In genomic region chr6:143941291-143941785, GRCm38 (mm10) we compare ENCODE assay signal across 12 mouse cellular contexts.
DNase-seq lines count a peak whose midpoint lies in the region; ATAC-seq and TF ChIP-seq lines count a peak whose summit lies in the region.
"Had no signal": no experiment of that assay in that cellular context is flagged by ENCODE, and none has a peak within 500 bp of the region (broad histone marks: within the 10 kb centered on the region; RNA-seq: fewer than 3 reads in every experiment).

No protein-coding gene starts in this region.

- TF ChIP-seq EP300 in lung, postnatal 0 days (IDR thresholded peaks at IDR 0.05), result no peak

- no peak overlapping the region for H3K4me3 ChIP-seq in lung, embryonic 14.5 days (ENCODE audit: low read depth, low read length)
- H3K4me3 ChIP-seq in lung, postnatal 0 days (ENCODE audit: low read depth, low read length), result no peak overlapping the region
- H3K4me3 ChIP-seq in forebrain, postnatal 0 days (ENCODE audit: low read depth, low read length), result no peak overlapping the region
- H3K4me3 ChIP-seq in midbrain, postnatal 0 days (ENCODE audit: low read depth, low read length), result no peak overlapping the region
- H3K4me3 ChIP-seq: kidney, embryonic 15.5 days; left cerebral cortex, adult 2 months; liver, embryonic 13.5 days had no signal

- no peaks in the 10 kb centered on the region for H3K27me3 ChIP-seq in lung, embryonic 14.5 days (ENCODE audit: insufficient read depth, low read length)
- no peaks in the 10 kb centered on the region for H3K27me3 ChIP-seq in lung, postnatal 0 days (replicated peaks; ENCODE audit: insufficient read depth, low read length)
- no peaks in the 10 kb centered on the region for H3K27me3 ChIP-seq in forebrain, postnatal 0 days (ENCODE audit: insufficient read depth, low read length)
- H3K27me3 ChIP-seq in midbrain, postnatal 0 days (ENCODE audit: insufficient read depth, low read length), result no peaks in the 10 kb centered on the region
- H3K27me3 ChIP-seq: kidney, embryonic 15.5 days; liver, embryonic 13.5 days had no signal

- H3K27ac ChIP-seq in lung, embryonic 14.5 days (ENCODE audit: low read depth), result peak overlapping the region; percentile 27; the same call in 1 of the 2 replicates
- H3K27ac ChIP-seq in lung, postnatal 0 days (ENCODE audit: low read length), result no peak overlapping the region
- 0 out of 2 replicates have a peak overlapping the region, but pooled peaks have one; percentile 0 for H3K27ac ChIP-seq in forebrain, postnatal 0 days (ENCODE audit: low read depth, low read length)
- no peak overlapping the region for H3K27ac ChIP-seq in midbrain, postnatal 0 days (ENCODE audit: low read depth, low read length)
- H3K27ac ChIP-seq: kidney, embryonic 15.5 days; left cerebral cortex, adult 2 months; liver, embryonic 13.5 days had no signal

- no peaks in the 10 kb centered on the region for H3K36me3 ChIP-seq in lung, embryonic 14.5 days (ENCODE audit: insufficient read depth)
- no peaks in the 10 kb centered on the region for H3K36me3 ChIP-seq in lung, postnatal 0 days (ENCODE audit: insufficient read depth, low read length)
- no peaks in the 10 kb centered on the region for H3K36me3 ChIP-seq in forebrain, postnatal 0 days (ENCODE audit: insufficient read depth)
- no peaks in the 10 kb centered on the region for H3K36me3 ChIP-seq in midbrain, postnatal 0 days (ENCODE audit: insufficient read depth, low read length)
- H3K36me3 ChIP-seq: kidney, embryonic 15.5 days; liver, embryonic 13.5 days had no signal

- H3K4me2 ChIP-seq in lung, embryonic 14.5 days, result no peak overlapping the region
- H3K4me2 ChIP-seq in lung, postnatal 0 days (replicated peaks; ENCODE audit: low read depth, low read length), result no peak overlapping the region
- H3K4me2 ChIP-seq in forebrain, postnatal 0 days (ENCODE audit: low read depth), result no peak overlapping the region
- H3K4me2 ChIP-seq in midbrain, postnatal 0 days (ENCODE audit: low read depth, low read length, poor library complexity, severe bottlenecking), result no peak overlapping the region
- H3K4me2 ChIP-seq: kidney, embryonic 15.5 days; liver, embryonic 13.5 days had no signal

- no peak overlapping the region for H3K9ac ChIP-seq in lung, embryonic 14.5 days
- H3K9ac ChIP-seq in lung, postnatal 0 days (replicated peaks; ENCODE audit: low read depth), result no peak overlapping the region
- H3K9ac ChIP-seq in forebrain, postnatal 0 days, result no peak overlapping the region
- no peak overlapping the region for H3K9ac ChIP-seq in midbrain, postnatal 0 days (replicated peaks; ENCODE audit: low read length, poor library complexity, severe bottlenecking)
- H3K9ac ChIP-seq: kidney, embryonic 15.5 days; liver, embryonic 13.5 days had no signal

- no peaks in the 10 kb centered on the region; the same call in 1 of the 2 replicates for H3K4me1 ChIP-seq in lung, embryonic 14.5 days (ENCODE audit: insufficient read depth)
- no peaks in the 10 kb centered on the region for H3K4me1 ChIP-seq in lung, postnatal 0 days (ENCODE audit: insufficient read depth, low read depth, low read length)
- no peaks in the 10 kb centered on the region for H3K4me1 ChIP-seq in forebrain, postnatal 0 days (ENCODE audit: insufficient read depth)
- H3K4me1 ChIP-seq in midbrain, postnatal 0 days (ENCODE audit: insufficient read depth, low read length), result no peaks in the 10 kb centered on the region
- H3K4me1 ChIP-seq: kidney, embryonic 15.5 days; liver, embryonic 13.5 days had no signal

- no peak for TF ChIP-seq CTCF in lung, embryonic 14.5 days (IDR thresholded peaks at IDR 0.05; ENCODE audit: low read depth)
- no peak for TF ChIP-seq CTCF in lung, postnatal 0 days (IDR thresholded peaks at IDR 0.05)
- TF ChIP-seq CTCF in forebrain, postnatal 0 days (IDR thresholded peaks at IDR 0.05; ENCODE audit: low read depth), result no peak
- TF ChIP-seq CTCF in midbrain, postnatal 0 days (IDR thresholded peaks at IDR 0.05), result no peak

- peak; percentile 44 for ATAC-seq in lung, embryonic 14.5 days (ENCODE audit: insufficient read depth)
- no peak for ATAC-seq in lung, postnatal 0 days
- ATAC-seq in forebrain, postnatal 0 days, result no peak
- no peak for ATAC-seq in midbrain, postnatal 0 days (ENCODE audit: low FRiP score)

- 46% methylated on average over 8 of the region's 8 CpGs for WGBS in lung, embryonic 14.5 days
- 50% methylated on average over 8 of the region's 8 CpGs for WGBS in lung, postnatal 0 days
- 13% methylated on average over 8 of the region's 8 CpGs for WGBS in forebrain, postnatal 0 days
- WGBS in midbrain, postnatal 0 days, result 18% methylated on average over 8 of the region's 8 CpGs

- DNase-seq in lung, embryonic 14.5 days, result peak; percentile 28
- no peak for DNase-seq in lung, postnatal 0 days (ENCODE audit: low spot score)
- DNase-seq in embryo, embryonic 9.5 days (ENCODE audit: extremely low spot score), result peak; percentile 39
- peak; percentile 25 for DNase-seq in forebrain, postnatal 0 days
- DNase-seq in midbrain, postnatal 0 days (ENCODE audit: low spot score), result peak; percentile 13
- DNase-seq in adrenal gland, adult 8-10 months, result no peak
- DNase-seq in adrenal gland, postnatal 14 days, result no peak
- no peak for DNase-seq in spleen, postnatal 14 days (ENCODE audit: low spot score in 2 of 2)
- DNase-seq: gastrocnemius, postnatal 10 days; liver, embryonic 13.5 days had no signal

- H3K9me3 ChIP-seq in lung, embryonic 14.5 days (ENCODE audit: low read depth, low read length), result no peaks in the 10 kb centered on the region
- H3K9me3 ChIP-seq in lung, postnatal 0 days (ENCODE audit: low read length), result no peaks in the 10 kb centered on the region
- H3K9me3 ChIP-seq in forebrain, postnatal 0 days (ENCODE audit: low read length), result no peaks in the 10 kb centered on the region
- H3K9me3 ChIP-seq in midbrain, postnatal 0 days (ENCODE audit: low read length), result no peaks in the 10 kb centered on the region
- H3K9me3 ChIP-seq: kidney, embryonic 15.5 days; liver, embryonic 13.5 days had no signal

Comparison
In these comparisons a context has a peak if more than half of its experiments do, and no peak if none do; other contexts are left out.
1. DNase-seq: peak in lung, embryonic 14.5 days (single experiment), embryo, embryonic 9.5 days (single experiment), forebrain, postnatal 0 days (single experiment) and midbrain, postnatal 0 days (single experiment); none in lung, postnatal 0 days (single experiment), adrenal gland, adult 8-10 months (single experiment), adrenal gland, postnatal 14 days (single experiment) and spleen, postnatal 14 days (0 of 2).
2. H3K27ac ChIP-seq: peak in lung, embryonic 14.5 days (single experiment) and forebrain, postnatal 0 days (single experiment); none in lung, postnatal 0 days (single experiment) and midbrain, postnatal 0 days (single experiment).